Mouse (Mus musculus): ENCODE data around the gene Cyb561.

The Cyb561 gene

GRCm38 (mm10) chr11:105952911-105953386 lies at the start of gene Cyb561:
Gene Cyb561, minus strand, starts transcription at chr11:105953336.
- DNase-seq (ENCODE audit: low spot score in 2 of 2): no peak

DNA sequence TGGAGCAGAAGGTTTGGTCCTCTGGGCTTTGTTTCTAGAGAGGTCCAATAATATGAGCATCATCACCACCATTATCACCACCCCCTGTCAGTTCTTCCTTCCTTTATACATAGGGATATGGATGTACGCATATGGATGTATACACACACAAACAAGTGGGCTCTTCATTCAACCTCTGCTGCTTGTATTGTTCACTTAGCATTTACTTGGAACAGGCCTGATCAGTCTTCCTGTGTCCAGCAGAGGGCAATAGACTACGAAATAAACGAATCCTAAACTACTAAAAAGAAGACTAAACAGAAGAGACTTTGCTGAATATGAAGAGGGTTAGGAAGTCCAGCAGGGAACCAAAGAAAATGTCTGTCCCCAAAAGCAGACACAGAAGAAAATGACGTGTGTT lies 48.6 kb upstream of the Cyb561 start:
- DNase-seq (ENCODE audit: low spot score in 2 of 2): no peak

GRCm38 (mm10) chr11:106000062-106000461 lies 46.9 kb upstream of the Cyb561 start:
- DNase-seq (ENCODE audit: low spot score in 2 of 2): no peak

DNA sequence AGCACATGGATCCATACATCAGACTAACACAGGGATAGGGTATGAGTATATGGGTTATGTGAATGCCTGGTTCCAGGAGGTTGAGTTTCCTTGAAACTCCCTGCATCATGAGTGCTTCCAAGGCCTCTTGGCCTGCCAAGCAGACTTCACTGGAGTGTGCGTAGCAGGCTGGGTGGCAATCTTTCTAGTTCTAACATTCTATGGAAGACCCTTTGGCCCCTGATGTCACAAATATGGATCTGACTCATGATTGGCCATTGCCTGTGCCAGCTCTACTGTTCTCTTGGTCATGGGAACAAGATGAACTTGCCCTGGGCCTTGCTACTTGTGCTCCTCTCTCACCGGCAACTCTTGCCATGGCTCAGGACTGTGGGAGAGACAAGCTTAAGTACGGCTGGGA lies 41.2 kb upstream of the Cyb561 start, which contains the start of gene Ace3:
Gene Ace3, plus strand, starts transcription at position 301 of the 400 bp plus-strand sequence.
- DNase-seq (ENCODE audit: low spot score in 2 of 2): no peak

GRCm38 (mm10) chr11:105990231-105990630 lies 37.1 kb upstream of the Cyb561 start:
- no peak for DNase-seq (ENCODE audit: low spot score in 2 of 2)

DNA sequence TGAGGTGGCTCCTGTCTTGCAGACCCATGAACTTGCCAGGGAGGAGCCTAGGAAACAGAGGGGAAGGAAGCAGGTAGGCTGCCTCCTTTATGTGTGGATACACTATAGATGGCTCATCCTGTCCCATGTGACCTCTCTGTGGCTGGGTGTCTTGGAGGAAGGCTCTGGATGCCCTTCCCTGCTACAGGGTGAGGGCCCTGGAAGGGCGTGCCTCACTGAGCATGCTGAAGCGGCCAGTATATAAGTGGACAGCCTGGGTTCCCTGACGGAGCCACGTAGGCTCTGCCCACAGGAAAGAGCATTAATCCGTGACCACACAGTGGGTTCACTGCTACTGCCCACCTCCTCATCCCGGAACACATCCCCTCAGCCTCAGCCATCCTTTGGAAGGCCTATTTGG lies 36.3 kb upstream of the Cyb561 start:
- no peak for DNase-seq (ENCODE audit: low spot score in 2 of 2)

DNA sequence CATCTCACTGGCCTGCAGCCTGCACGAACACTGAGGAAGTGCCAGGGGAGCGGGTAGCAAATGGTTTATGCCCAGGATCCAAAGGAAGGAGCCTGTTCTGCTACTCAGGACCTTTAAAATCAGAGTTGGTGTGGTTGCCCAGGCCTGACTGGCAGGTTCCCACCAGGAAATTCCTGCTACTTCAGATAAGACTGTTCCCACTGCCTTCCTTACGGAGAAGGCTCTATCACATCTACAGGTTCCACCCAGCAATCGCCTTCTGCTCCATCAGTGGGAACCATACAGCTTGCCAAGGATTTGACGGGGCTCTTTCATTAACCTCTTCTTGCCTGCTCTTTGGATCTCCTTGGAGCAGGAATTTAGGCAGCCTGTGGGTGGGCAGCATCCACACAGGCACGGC lies 34.3 kb upstream of the Cyb561 start:
- DNase-seq (ENCODE audit: low spot score in 2 of 2): no peak

GRCm38 (mm10) chr11:105984452-105984851 lies 31.3 kb upstream of the Cyb561 start:
- DNase-seq (ENCODE audit: low spot score in 2 of 2): no peak

GRCm38 (mm10) chr11:105978634-105979033 lies 25.5 kb upstream of the Cyb561 start:
- DNase-seq (ENCODE audit: low spot score in 2 of 2): no peak

DNA sequence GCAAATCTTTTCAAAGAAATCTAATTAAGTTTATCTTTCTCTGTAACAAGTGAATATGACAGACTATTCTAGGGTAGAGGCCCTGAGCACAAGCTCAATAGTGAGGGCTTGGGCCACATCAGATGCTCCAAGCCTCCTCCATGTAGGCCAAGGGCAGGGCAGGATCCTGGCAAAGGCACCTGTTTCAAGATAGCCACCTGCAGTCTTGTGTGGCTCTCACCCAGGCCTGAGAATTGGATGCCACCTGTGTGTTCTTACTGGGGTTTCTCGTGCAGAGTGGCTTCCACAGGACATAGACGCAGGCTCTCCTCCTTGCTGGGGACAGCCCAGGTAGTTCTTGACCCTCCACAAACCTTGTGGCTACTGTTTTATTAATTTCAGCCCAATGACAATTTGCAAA lies 25.1 kb upstream of the Cyb561 start:
- DNase-seq (ENCODE audit: low spot score in 2 of 2): no peak

GRCm38 (mm10) chr11:105975636-105976035 lies 22.5 kb upstream of the Cyb561 start:
- DNase-seq (ENCODE audit: low spot score in 2 of 2): no peak

DNA sequence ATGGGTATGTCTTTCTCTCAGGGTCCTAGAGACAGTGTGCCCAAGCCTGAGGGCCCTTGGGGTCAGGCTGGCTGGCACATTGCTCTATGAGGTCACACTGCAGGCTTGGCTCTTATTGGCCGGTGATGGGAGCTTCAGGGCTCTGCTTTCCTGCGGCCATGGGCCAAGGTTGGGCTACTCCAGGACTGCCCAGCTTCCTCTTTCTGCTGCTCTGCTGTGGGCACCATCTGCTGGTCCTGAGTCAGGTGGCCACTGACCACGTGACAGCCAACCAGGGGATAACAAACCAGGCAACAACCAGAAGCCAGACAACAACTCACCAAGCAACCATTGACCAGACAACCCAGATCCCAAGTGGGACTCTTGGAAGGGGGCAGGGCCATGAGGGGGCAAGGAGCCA lies 21.9 kb upstream of the Cyb561 start:
- no peak for DNase-seq (ENCODE audit: low spot score in 2 of 2)

DNA sequence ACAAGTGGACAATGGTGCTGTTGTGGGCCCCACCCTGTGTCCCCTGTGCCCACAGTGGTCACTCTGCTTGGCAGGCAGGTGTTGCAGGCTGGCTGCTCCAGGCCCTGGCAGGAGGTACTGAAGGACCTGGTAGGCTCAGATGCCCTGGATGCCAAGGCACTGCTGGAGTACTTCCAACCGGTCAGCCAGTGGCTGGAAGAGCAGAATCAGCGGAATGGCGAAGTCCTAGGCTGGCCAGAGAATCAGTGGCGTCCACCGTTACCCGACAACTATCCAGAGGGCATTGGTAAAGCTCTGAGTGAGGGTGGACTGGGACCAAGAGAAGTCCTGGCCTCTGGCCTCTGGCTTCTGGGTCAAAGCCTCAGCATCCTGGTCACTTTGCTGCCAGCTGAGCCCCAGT lies 21.5 kb upstream of the Cyb561 start:
- DNase-seq (ENCODE audit: low spot score in 2 of 2): no peak

- no peak for DNase-seq (ENCODE audit: low spot score in 2 of 2)
These were observed 16.4 kb upstream of the Cyb561 start for GRCm38 (mm10) chr11:105969516-105969915.

DNA sequence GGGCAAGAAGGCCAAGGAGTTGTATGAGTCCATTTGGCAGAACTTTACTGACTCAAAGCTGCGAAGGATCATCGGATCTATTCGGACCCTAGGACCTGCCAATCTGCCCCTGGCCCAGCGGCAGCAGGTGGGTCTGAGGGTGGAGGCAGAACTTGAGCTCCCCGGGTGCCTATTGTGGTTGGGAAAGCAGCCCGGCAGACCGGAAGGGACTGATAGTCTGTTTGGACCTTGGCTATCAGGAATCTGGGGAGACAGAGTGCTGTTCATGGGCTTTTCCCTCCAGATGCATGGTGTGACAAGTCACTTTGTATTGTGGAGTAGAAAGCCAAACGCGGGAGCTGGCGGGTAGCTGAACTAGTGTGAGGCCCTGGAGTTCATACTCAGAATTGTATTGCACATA lies 15.8 kb upstream of the Cyb561 start:
- DNase-seq (ENCODE audit: low spot score in 2 of 2): no peak

DNA sequence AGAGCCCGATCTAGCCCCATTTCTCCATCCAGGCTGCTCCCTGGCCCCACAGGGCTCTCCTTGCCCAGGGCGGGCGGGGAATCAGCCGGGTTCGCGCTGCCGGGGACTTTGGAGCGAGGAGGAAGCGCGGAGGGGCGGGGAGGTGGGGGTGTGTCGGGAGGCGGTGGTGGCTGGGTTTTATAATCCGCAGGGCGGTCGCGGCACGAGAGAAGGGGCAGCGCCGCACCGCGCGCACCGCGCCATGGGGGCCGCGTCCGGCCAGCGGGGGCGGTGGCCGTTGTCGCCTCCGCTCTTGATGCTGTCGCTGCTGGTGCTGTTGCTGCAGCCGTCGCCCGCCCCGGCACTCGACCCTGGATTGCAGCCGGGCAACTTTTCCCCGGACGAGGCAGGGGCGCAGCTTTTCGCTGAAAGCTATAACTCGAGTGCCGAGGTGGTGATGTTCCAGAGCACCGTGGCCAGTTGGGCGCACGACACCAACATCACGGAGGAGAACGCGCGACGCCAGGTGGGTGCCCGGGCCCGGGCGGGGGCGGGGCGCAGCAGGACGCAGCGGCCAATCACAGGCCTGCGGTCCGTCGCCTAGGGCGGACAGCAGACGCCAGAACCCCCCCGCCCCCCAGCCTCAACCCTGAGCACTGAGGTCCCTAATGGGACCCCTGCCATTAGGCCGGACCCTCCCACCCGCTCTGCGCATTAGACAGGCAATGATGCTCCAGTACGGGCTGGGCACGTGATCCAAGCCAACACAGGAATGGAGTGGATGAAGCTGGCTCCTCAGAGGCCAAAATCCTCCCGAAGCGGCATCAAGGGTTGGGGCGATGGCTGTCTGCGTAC lies 14.8 kb upstream of the Cyb561 start, which contains the start of gene Ace:
Gene Ace, plus strand, starts transcription at position 205 of the 834 bp plus-strand sequence.
- DNase-seq (ENCODE audit: low spot score in 2 of 2): no peak

- DNase-seq (ENCODE audit: low spot score in 2 of 2): no peak
These were observed 13.2 kb upstream of the Cyb561 start for GRCm38 (mm10) chr11:105966288-105966687.

- DNase-seq (ENCODE audit: low spot score in 2 of 2): no peak
These were observed 11.6 kb upstream of the Cyb561 start for GRCm38 (mm10) chr11:105964691-105965090.

- DNase-seq (ENCODE audit: low spot score in 2 of 2): no peak
These were observed 6.2 kb upstream of the Cyb561 start for GRCm38 (mm10) chr11:105959355-105959754.

GRCm38 (mm10) chr11:105958566-105958965 lies 5.4 kb upstream of the Cyb561 start:
- DNase-seq (ENCODE audit: low spot score in 2 of 2): no peak

DNA sequence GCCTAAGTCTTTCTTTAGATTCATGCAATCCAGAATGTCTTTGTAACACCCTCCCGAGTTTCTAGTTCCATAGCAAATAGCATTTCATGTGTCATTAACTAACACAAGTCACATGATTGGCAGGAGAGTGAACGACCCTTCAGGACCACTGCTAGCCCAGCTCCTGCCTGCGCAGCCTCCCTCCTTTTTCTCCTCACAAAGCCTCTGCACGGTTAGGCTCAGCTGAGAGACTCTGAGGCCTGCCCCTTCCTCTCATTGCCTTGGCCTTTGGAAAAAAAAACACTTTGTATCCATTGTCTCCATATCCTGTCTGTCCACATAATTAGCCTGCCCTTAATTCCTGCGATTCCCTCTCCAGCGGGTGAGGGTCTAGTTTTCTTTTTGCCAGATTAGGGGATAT lies 4.4 kb upstream of the Cyb561 start:
- no peak for DNase-seq (ENCODE audit: low spot score in 2 of 2)

DNA sequence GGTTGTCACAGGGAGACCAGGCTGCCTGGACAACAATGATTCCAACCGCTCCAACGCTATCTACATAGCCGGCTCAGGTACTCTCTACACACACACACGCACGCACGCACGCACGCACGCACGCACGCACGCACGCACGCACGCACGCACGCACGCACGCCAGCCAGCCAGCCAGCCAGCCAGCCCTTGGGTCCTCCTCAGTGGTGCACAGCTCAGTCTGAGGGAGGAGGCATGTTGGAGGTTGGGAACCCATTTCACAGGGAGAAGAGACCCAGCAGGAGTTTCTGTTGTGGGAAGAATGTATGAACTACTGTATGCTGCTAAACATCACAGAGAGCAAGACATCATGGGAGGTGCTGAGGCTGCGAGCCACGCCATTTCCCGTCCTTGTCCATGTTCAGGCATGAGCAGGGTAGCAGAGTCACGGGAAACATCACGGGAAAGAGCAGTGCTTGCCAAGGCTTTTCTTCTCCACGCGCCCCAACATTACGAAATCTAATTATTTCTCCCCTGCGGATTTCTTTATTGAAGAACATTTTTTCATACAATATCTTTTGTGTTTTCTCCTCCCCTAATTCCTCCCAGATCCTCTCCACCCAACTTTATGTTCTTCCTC lies 2.8 kb upstream of the Cyb561 start:
- DNase-seq (ENCODE audit: low spot score in 2 of 2): no peak

DNA sequence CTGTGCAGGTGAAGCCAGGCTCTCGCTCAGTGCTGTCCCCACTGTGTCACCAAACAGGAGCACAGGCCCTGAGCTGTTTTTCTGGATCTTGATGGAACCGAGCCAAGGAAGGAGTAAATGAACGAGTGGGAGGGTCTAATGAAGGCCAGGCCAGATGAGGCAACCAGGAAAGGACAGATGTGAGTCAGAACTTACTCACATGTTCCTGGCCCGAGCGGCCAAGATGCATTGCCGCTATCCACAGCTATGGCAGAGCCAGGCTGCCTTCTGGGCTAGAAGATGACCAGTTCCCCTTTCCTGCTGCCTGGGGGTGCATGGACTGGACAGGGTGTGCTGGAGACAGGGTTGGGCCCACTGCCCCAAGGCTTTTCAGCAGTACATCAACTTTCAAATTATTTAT lies 266 bp upstream of the Cyb561 start:
- no peak for DNase-seq (ENCODE audit: low spot score in 2 of 2)

Measured in spleen, postnatal 14 days (tissue).